Mouse (Mus musculus): ENCODE data around the gene Kdm2a.
"Not testable (repeated sequence)": the region's sequence is repeated elsewhere in the genome, so short reads cannot be mapped to it uniquely, and the experiment has no call there.

The Kdm2a gene

GRCm38 (mm10) chr19:4414631-4415030, 16.5 kb upstream of the Kdm2a start:
- DNase-seq (ENCODE audit: low spot score): peak; percentile 9

DNA sequence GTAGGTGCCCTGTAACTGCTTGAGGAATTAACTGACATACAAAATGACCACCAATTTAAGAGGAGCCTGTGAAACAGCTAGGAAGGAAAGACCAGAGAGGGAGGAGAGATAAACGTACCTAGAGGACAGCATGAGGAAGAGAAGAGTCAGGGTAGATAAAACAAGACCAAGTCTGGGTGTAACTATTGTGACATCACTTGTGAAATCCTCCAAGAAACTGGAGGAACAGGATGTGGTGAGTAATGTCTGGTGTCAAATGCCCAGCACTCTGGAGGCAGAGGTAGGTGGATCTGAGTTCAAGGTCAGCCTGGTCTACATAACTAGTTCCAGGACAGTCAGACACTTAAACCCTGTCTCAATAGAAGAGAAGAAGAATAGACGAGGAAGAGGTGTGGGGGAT, 11.0 kb upstream of the Kdm2a start:
- DNase-seq (ENCODE audit: low spot score): peak; percentile 5

GRCm38 (mm10) chr19:4404840-4405239, 6.8 kb upstream of the Kdm2a start:
- DNase-seq (ENCODE audit: low spot score): no peak

- DNase-seq (ENCODE audit: low spot score): no peak
Observed at GRCm38 (mm10) chr19:4398959-4399358, 874 bp upstream of the Kdm2a start.

GRCm38 (mm10) chr19:4398630-4398948, 504 bp upstream of the Kdm2a start:
- DNase-seq (ENCODE audit: low spot score): no peak

- DNase-seq (ENCODE audit: low spot score): peak; percentile 96
Observed at GRCm38 (mm10) chr19:4396998-4397797, 887 bp downstream of the Kdm2a start.

DNA sequence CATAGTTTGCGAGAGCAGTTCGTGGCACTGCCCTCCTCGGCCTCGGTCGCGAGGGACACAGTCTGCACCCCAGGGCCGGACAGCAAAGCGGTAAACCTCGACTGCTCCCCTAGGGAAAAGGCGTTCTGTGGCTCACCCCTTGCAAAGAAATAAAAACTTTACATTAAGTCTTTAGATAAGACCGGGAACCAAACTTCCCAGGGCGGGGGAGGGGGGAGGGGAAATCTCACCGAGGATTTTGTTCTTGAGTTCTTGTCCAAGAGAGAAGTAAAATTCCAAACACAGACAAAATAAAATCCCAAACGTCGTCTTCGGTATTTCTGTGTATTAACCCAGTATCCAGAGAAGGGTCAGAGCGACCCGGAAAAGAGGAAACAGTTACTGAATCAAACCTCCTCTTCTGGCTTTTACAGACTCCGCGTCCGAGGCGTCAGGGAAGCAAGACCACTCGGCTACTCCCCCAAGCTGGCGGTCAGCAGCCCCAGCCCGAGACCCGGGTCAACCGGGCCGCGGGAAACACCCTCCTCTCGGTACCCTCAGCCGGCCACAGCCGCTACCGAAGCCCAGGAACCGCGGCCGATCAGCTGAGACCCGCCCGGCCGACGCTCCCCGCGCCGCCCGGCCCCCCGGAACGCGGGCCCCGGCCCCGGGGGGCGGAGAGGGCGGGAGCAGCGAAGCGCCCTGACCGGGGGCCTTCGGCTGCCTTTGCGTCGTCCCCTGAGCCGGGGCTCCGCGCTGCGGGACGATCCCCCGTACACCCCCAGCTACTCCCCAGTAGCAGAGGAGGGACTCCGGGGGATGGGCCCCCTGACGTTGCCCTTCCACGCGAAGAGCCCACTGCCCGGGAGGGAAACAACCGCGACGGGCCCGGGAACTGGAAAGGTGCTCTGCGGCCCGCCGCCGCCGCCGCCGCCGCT, 1.7 kb downstream of the Kdm2a start:
- DNase-seq (ENCODE audit: low spot score): peak; percentile 67

DNA sequence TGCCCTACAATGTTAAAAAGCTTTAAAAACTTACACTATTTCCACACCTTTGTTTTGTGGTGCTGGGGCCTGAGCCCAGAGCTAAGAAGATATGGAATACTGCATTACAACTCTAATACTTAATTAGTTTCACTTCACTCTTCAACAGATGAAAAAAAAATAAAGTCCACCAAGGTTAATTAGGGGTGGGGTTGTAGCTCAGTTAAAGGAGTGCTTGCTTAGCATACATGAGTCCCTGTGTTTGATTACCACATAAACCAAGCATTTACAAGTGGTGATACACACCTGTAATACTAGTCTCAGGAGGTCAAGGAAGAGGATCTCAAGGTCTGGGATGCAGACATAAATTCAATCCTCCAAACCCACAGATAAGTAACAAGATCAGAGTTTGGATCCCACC, 10.8 kb downstream of the Kdm2a start:
- DNase-seq (ENCODE audit: low spot score): no peak

DNA sequence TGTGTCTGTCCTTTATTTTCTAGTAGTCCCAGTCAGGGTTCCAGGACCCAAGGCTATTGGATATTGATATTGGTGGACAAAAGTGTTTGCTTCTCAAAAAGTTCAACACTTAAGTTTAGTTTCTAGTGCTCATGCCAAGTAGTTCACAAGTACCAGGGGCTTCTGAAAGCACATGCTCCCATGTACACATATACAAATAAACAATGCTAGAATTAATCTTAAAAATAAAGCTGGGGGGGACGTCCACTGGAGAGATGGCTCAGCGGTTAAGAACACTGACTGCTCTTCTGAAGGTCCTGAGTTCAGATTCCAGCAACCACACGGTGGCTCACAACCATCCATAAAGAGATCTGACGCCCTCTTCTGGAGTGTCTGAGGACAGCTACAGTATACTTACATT, 13.1 kb downstream of the Kdm2a start:
- DNase-seq (ENCODE audit: low spot score): no peak

- DNase-seq (ENCODE audit: low spot score): no peak
Observed at GRCm38 (mm10) chr19:4384322-4384721, 13.8 kb downstream of the Kdm2a start.

DNA sequence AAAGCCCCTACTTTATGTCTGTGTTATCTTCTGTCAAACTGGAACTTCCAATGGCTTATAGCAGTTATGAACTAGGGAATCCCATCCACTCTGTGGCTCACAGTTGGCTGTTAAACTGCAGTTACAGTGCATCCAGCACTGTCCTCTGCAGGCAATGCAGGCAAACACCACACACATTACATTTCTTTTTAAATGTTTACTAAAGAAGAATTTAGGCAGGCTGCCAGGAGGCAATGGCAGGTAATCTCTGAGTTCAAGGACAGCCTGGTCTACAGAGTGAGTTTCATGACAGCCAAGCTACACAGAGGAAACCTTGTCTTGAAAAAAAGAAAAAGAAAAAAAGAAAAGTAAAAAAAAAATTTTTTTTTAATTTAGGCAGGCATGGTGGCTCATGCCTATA, 14.8 kb downstream of the Kdm2a start:
- DNase-seq (ENCODE audit: low spot score): peak; percentile 44

DNA sequence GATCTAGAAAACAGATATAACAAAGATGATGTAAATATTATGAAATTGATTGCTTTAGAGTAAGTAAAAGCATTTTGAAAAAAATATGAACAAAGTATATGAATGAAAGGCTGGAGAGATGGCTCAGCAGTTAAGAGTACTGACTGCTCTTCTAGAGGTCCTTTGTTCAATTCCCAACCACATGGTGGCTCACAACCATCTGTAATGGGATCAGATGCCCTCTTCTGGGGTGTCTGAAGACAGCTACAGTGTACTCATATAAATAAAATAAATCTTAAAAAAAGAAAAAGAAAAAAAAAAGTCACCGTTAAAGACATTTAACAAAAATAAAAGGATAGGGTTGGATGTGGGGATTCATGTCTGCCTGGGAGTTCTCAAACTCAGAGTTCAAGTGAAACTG, 15.8 kb downstream of the Kdm2a start:
- not testable (repeated sequence) for DNase-seq (ENCODE audit: low spot score)

- DNase-seq (ENCODE audit: low spot score): no peak
Observed at GRCm38 (mm10) chr19:4370656-4371055, 27.4 kb downstream of the Kdm2a start.

DNA sequence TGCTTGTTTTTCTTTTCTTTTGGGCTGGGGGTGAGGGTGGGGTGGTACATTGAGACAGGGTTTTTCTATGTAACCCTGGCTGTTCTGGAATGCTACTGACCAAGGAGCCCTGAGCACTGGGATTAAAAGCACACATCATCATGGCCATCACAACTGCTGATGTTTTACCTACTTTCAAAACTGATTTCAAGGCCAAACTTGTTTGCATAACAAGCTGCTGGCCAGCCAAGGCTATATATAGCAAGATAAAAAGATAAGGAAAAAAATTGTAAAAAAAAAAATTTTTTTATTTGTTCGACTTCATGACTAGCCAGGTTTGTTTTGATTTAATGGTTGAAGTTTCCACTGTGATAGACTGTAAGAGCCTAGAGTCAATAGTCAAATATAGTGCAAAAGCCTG, 27.8 kb downstream of the Kdm2a start:
- DNase-seq (ENCODE audit: low spot score): no peak

DNA sequence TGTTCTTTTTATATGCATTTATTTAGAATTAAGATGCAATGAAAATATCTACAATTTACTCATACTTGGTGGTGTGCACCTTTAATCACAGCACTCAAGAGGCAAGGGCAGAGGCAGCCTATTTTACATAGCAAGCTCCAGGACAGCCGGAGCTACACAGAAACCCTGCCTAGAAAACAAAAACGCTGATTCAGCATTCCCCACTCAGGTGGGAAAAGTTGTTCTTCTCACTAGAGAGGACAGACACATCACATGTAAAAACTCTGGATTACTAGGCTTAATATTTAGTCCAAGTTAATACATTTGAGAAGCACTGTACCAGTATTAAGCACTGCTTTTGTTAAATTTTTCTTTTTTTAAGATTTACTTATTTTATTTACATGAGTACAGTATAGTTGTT, 48.6 kb downstream of the Kdm2a start:
- no peak for DNase-seq (ENCODE audit: low spot score)

DNA sequence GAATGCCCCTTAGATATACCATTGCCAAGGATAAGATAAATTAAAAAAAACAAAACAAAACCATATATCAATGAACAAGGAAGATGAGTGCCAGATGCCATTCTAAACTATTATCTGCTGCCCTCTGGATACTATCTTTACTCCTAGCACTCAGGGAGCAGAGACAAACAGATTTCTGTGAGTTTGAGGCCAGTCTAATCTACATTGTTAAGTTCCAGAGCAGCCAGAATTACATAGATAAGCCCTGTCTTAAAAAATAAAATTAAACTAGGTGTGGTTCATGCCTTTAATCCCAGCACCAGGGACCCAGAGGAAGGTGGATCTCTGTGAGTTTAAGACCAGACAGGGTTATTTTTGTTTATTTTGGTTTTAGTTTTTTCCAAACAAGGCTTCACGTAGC, 51.6 kb downstream of the Kdm2a start:
- no peak for DNase-seq (ENCODE audit: low spot score)

GRCm38 (mm10) chr19:4338162-4338561, 59.9 kb downstream of the Kdm2a start:
- DNase-seq (ENCODE audit: low spot score): peak; percentile 62

DNA sequence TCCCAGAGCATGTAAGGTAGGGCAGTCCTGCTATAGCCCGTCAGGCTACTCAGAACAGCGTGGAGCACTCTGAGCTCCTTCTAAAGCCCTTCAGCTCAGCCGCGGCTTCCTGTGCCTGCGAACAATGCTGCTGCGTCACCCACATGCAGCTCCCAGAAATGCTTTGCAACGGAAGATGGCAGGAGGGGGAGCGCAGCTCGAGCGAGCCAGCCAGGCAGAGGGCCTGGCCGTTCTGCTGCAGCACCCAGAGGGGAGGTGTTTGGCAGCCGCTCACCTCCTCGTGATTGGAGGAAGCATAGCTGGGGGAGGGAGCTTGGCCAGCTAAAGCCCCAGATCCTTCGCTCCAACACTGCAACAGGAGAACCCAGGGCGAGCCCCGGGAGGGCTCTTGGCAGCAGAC, 64.3 kb downstream of the Kdm2a start:
- peak; percentile 92 for DNase-seq (ENCODE audit: low spot score)

GRCm38 (mm10) chr19:4333100-4333775, 64.8 kb downstream of the Kdm2a start:
- peak; percentile 54 for DNase-seq (ENCODE audit: low spot score)

- DNase-seq (ENCODE audit: low spot score): peak; percentile 62
Observed at GRCm38 (mm10) chr19:4332653-4333052, 65.4 kb downstream of the Kdm2a start.

- no peak for DNase-seq (ENCODE audit: low spot score)
Observed at GRCm38 (mm10) chr19:4331273-4331672, 66.8 kb downstream of the Kdm2a start.

GRCm38 (mm10) chr19:4330603-4331002, 67.5 kb downstream of the Kdm2a start:
- DNase-seq (ENCODE audit: low spot score): no peak
